Mouse (Mus musculus) T-helper 2 cell (primary cell): ENCODE measurements around the gene Nxph1.

Experiments
- in situ Hi-C: fragments of 300-600 bp; cut with MboI, MseI; formaldehyde crosslinking; loops from one replicate; pipeline ENCODE4 v1.15.1; 2025; ENCODE audit warnings: high pct_unique_total_duplicates

The Nxph1 gene

DNA sequence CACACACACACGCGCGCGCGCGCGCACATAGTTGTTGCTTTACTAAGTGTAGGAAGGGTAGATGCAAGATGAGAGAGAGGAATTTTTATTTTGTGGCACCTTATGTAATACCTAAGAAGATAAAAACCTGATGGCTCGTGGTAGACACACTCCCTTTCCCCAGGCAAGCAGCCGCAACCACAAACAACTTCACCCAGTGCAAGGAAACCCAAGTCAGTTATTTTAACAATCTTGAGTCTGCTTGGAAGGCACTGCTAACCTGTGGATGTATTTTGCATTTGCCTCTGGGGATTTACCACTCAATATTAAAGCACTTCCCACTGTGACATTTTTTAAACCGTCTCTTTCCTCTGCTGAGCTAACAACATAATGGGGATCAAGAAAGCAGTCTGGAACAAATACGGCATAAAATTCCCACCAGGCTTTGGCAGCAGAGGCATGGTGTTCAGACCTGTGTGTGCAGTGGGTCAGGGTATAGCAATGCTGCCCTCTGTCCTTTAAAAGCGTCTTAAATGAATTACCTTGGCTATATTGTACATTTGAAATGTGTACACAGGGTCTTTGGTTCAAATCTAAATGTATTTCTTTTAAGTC, 176.2 kb downstream of the Nxph1 start:
- in situ Hi-C loops = no loop called here

DNA sequence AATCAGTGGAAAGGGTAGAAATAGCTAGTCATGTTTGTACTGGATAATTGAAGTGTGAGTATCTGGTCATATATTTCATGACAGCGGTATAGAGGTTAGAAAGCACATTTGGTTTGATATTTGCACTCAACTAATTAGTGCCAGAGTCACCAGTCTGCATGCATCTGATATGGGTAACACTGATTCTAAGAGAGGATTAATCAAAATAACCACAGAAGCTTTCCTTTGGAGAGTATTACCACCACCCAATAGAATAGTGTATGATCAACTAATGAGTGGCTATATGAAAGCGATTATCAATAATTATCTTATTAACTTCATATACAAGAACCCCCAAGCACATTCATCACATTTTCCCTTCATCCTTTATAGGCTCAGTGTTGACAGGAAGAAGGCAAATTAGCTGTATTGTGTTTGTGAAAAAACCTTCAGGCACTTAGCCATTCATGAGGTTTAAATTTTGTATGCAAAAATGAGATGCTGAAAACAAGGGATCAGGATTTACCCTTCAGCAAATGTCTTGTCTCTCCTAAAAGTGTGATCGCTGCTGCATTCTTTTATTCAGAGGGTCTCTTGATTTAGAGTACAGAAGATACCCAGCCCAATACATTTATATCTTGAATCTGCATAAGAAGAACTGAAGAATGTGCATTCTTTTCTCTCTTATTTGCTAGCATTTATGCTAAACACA, 185.5 kb downstream of the Nxph1 start:
- in situ Hi-C loops = no loop called here

DNA sequence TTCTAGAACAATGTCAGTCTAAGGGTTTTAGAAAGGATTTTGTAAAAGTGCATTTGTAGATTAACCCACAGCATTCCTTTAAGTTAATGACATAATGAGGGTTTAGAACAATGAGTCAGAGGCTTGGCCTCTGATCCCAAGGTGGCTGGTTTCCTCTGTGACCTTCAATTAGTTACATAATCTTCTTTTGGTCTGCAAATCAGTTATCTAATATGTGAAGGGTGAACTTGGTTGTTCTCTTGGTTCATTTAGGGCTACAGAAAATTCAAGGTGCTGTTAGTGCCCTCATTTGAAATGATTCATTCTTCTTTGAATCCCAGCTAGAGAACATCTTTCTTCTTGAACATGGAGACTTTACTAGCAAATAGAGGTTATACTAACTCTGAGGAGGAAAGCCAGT, 199.7 kb downstream of the Nxph1 start:
- in situ Hi-C loops = no loop called here

DNA sequence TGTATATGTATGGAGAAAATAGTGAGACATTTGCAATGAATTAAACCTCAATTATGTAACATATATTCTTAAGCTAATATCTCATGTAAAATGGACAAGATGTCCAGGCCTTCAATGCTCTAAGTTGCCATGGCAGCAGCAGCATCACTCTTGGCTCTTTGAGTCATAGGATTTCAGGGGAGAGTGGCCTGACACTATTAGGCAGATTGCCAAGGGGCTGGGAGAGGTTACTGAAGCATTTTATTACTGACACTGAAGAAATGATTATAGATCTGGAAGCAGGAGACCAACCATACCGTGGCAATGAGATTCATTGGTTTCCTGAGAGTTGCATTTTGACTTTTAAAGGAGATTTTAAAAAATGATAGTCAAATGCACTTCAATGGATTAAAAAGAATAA, 201.6 kb downstream of the Nxph1 start:
- in situ Hi-C loops = no loop called here

DNA sequence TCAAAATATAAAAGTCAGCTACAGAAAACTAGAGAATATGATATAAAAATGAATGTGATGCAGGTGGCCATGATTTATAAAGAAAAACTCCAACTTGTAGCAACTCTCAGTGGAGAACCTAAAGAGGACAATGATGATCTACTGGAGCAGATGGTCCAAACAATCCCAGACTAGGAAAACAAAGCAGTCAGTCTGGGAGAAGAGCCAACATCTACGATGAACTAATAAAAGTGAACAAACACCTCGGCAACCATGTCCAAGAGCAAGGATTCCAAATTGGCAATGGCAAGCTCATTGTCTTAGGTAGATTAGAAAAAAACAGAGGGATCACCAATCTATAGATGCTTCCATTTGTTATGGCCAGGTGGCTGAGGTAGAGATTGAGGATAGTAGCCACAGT, 211.0 kb downstream of the Nxph1 start:
- in situ Hi-C loops = no loop called here

DNA sequence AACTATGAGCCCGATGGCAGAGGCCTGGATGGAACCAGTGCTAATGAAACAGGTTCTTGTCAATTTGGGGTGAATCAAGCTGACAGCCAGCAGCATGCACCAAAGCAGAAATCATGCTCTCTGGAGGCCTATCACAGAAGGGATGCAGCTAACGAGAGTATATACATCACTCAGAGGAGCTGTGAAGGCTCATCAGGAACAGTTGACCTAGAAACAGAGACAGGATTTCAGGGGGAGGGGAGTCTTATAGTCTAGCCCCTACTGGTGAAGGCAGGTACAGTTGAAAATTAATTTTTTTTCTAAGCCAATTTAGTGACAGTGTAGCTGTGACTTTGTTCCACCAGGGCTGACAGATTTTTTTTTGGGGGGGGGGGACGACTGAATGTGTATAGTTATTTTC, 234.2 kb downstream of the Nxph1 start:
- in situ Hi-C loops = no loop called here

DNA sequence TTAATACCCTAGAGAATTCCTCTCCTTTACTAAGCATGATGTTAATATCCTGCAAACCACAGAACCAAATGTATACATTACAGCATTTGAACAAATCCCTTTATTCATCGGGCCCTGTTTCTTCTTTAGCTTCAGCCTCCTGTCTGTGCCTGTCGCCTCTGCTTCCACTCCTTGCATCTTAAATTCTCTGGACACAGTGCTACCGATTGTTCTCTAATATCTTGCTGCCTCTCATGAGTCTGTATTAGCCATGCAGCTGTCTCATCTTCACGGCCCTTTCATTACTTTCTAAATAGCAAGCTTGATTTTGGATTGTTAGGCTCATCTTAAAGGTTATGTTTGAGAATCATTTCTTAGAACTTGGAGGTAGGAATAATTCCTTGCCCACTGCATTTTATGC, 262.5 kb downstream of the Nxph1 start:
- in situ Hi-C loops = no loop called here

DNA sequence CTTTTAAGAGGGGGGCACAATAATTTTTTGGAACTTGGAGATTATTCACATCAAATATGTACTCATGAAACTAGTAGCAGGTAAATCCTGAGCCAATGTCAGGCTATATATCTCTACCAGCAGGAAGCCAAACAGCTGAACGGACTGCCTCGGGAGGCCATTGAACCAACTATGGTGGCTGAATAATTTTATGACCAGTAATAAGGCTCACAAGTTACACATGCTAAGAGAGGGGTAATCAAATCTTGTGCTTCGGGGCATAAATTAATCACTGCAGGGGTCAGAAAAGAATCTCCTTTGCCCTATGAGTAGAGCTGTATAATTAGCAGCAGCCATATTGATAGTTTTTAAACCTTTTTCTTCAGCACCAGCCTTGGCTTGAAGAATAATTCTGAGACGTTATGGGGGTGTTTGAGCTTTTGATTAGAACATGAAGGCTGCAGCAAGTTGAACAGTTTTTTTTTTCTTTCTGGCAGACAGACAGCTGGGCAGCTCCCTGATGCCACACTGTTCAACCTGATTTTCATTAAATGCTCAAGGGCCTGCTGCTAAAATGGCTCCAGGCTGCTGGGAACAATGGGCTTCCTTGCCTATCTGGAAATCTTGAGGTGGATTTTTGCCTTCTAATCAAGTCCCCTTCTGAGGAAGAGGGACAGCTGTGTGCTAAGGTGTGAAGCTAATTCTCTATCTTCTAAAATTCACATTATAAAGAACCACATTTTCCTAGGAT, 272.7 kb downstream of the Nxph1 start:
- in situ Hi-C loops = no loop called here

DNA sequence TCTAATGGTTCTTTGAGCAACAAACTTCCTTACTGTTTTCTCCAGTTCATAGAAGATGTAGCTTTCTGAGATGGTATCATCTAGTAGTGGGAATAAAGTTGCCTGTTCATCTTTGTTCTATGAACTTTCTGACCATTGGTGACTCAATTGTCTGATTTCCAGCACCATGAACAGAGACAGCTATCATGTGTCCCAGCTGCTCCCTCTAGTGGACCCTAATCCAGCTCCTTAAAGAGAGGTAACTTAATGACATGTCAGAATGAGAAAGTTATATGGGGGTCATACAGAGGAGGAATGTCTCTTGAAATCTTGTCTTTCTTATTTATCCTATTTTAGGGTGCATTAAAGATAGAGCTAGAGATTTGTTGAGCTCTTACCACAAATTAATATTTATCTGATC, 286.6 kb downstream of the Nxph1 start:
- in situ Hi-C loops = no loop called here

DNA sequence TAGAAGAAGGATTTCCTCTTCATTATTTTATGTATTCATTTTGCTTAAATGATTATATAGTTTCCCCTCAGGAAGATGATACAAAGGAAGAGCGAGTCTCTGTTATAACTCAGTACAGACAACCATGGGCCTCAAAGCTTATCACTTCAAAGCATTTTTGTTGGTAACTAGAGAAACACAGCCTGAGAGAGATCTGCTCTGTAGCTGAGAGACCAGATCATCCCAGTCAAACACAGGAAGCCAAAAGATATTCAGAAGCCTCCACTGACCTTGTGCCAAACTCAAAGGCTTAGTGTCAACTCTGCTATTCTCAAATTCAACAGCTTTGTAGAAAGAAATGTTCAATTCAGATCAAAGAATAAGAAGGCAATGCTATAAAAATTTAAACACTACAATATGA, 319.8 kb downstream of the Nxph1 start:
- in situ Hi-C loops = no loop called here
